Mouse (Mus musculus) left cerebral cortex, postnatal 4 days (tissue): ENCODE measurements around the gene Trp53tg5. TPM values are rescaled to one million over a fixed set of nuclear protein-coding genes. Genes with fewer than 3 reads are reported as not detected.

Experiments
- total RNA-seq, 2 experiments: library from RNA; stranded (reverse); gene quantifications; 2 replicates each; pipeline ENCODE4 v1.2.3; 2021

The Trp53tg5 gene
- total RNA-seq, 2 experiments from 2014 or later: not detected

Other genes with a start within 250 kb of the Trp53tg5 start
- not detected for gene Svs2, start 235.3 kb downstream of the Trp53tg5 start, total RNA-seq
- gene Svs3b, start 217.1 kb downstream of the Trp53tg5 start, total RNA-seq: not detected
- gene Svs4, start 195.3 kb downstream of the Trp53tg5 start, total RNA-seq: not detected
- gene Svs3a, start 184.5 kb downstream of the Trp53tg5 start, total RNA-seq: not detected
- not detected for gene Svs6, start 157.0 kb downstream of the Trp53tg5 start, total RNA-seq
- gene Svs5, start 141.0 kb downstream of the Trp53tg5 start, total RNA-seq: not detected
- gene Slpi, start 84.6 kb downstream of the Trp53tg5 start, total RNA-seq: under 1 TPM in 1 of 2 experiments, not detected in 1; 0.94 TPM
- gene Rbpjl, start 70.6 kb downstream of the Trp53tg5 start, total RNA-seq: under 1 TPM; 0.24 to 0.40 TPM
- gene Matn4, start 68.6 kb downstream of the Trp53tg5 start, total RNA-seq: 1 to 10 TPM; 9.6 to 9.8 TPM
- 10 to 100 TPM in 1 of 2 experiments, 1 to 10 TPM in 1; 9.6 to 12.6 TPM for gene Sdc4, start 29.8 kb downstream of the Trp53tg5 start, total RNA-seq
- gene Sys1, start 16.8 kb downstream of the Trp53tg5 start, total RNA-seq: 10 to 100 TPM; 42.5 to 45.8 TPM
- 1 to 10 TPM in 1 of 2 experiments, not detected in 1; 2.9 TPM for gene Gm20458, start 12.8 kb downstream of the Trp53tg5 start, total RNA-seq
- 10 to 100 TPM; 32.6 to 33.5 TPM for gene Dbndd2, start 12.4 kb upstream of the Trp53tg5 start, total RNA-seq
- 100 to 1,000 TPM; 109 to 113 TPM for gene Pigt, start 23.8 kb upstream of the Trp53tg5 start, total RNA-seq
- gene Wfdc2, start 88.7 kb upstream of the Trp53tg5 start, total RNA-seq: 1 to 10 TPM in 1 of 2 experiments, not detected in 1; 2.1 TPM
- gene Spint3, start 99.7 kb upstream of the Trp53tg5 start, total RNA-seq: not detected
- gene Wfdc6a, start 111.7 kb upstream of the Trp53tg5 start, total RNA-seq: not detected
- not detected for gene Eppin, start 119.9 kb upstream of the Trp53tg5 start, total RNA-seq
- gene Wfdc6b, start 139.8 kb upstream of the Trp53tg5 start, total RNA-seq: under 1 TPM in 1 of 2 experiments, not detected in 1; 0.40 TPM
- gene Wfdc8, start 139.9 kb upstream of the Trp53tg5 start, total RNA-seq: not detected
- not detected for gene Wfdc16, start 165.1 kb upstream of the Trp53tg5 start, total RNA-seq
- gene Wfdc10, start 182.3 kb upstream of the Trp53tg5 start, total RNA-seq: not detected
- gene Wfdc9, start 182.9 kb upstream of the Trp53tg5 start, total RNA-seq: not detected
- not detected for gene Wfdc11, start 200.4 kb upstream of the Trp53tg5 start, total RNA-seq
- not detected for gene Wfdc13, start 211.4 kb upstream of the Trp53tg5 start, total RNA-seq
- gene Spint4, start 224.8 kb upstream of the Trp53tg5 start, total RNA-seq: not detected
- not detected for gene Spint5, start 241.6 kb upstream of the Trp53tg5 start, total RNA-seq